Mouse (Mus musculus) natural killer cell, adult 2 months (primary cell): ENCODE data around the gene Peg12.

Experiments
- DNase-seq, 2 experiments: peaks; one replicate each; pipeline ENCODE4 v3.0.0; 2022; ENCODE audit warnings: low spot score in 2 of 2

Gene Peg12

GRCm38 (mm10) chr7:62463878-62464755 is at the start of gene Peg12:
TSS of gene Peg12 (minus strand) at chr7:62464510.
- peak; percentile 6 for DNase-seq

- no peak for DNase-seq
These were observed 21.8 kb upstream of the Peg12 start for GRCm38 (mm10) chr7:62486139-62486538.

GRCm38 (mm10) chr7:62463007-62463877 is 1.1 kb downstream of the Peg12 start:
- no peak for DNase-seq

GRCm38 (mm10) chr7:62462229-62463006 is 1.9 kb downstream of the Peg12 start:
- DNase-seq = no peak

GRCm38 (mm10) chr7:62452353-62452752 is 12.0 kb downstream of the Peg12 start:
- DNase-seq = no peak

GRCm38 (mm10) chr7:62445431-62446165 is 18.7 kb downstream of the Peg12 start:
- no peak for DNase-seq

GRCm38 (mm10) chr7:62436394-62436793 is 27.9 kb downstream of the Peg12 start:
- no peak for DNase-seq

GRCm38 (mm10) chr7:62433243-62433642 is 31.1 kb downstream of the Peg12 start:
- DNase-seq = no peak

GRCm38 (mm10) chr7:62428337-62428736 is 36.0 kb downstream of the Peg12 start:
- DNase-seq = no peak

GRCm38 (mm10) chr7:62423210-62423609 is 41.1 kb downstream of the Peg12 start:
- no peak for DNase-seq

GRCm38 (mm10) chr7:62420566-62420965 is 43.7 kb downstream of the Peg12 start:
- no peak for DNase-seq

GRCm38 (mm10) chr7:62419493-62420360 is 44.6 kb downstream of the Peg12 start, which contains the start of gene Mkrn3:
TSS of gene Mkrn3 (minus strand) at chr7:62420139.
- peak; percentile 38 to 40 for DNase-seq

GRCm38 (mm10) chr7:62419105-62419492 is 45.2 kb downstream of the Peg12 start:
- DNase-seq = no peak

GRCm38 (mm10) chr7:62418346-62418745 is 46.0 kb downstream of the Peg12 start:
- DNase-seq = no peak

- DNase-seq = no peak
These were observed 48.1 kb downstream of the Peg12 start for GRCm38 (mm10) chr7:62416173-62416572.

- no peak for DNase-seq
These were observed 49.1 kb downstream of the Peg12 start for GRCm38 (mm10) chr7:62415222-62415621.
